ENCODE assay signal across 8 mouse cellular contexts in genomic region chr10:41489294-41489693, GRCm38 (mm10). TPM values are rescaled to one million over a fixed set of nuclear protein-coding genes. Genes with fewer than 3 reads are reported as not detected.
A peak's percentile ranks its signal among the peaks of the same experiment; 100 is the strongest.
DNase-seq lines count a peak whose midpoint lies in the region; ATAC-seq and TF ChIP-seq lines count a peak whose summit lies in the region.

No protein-coding gene starts in this region.

- H3K9me3 ChIP-seq in forebrain, embryonic 11.5 days (ENCODE audit: control insufficient read depth, low read length): no peaks in the 10 kb centered on the region
- H3K9me3 ChIP-seq in midbrain, embryonic 12.5 days: no peaks in the 10 kb centered on the region

- no peak for ATAC-seq in forebrain, embryonic 11.5 days (replicated peaks; ENCODE audit: low FRiP score)
- no peak for ATAC-seq in midbrain, embryonic 12.5 days (ENCODE audit: low FRiP score, low read depth)

- H3K4me1 ChIP-seq in forebrain, embryonic 11.5 days (replicated peaks; ENCODE audit: control insufficient read depth, insufficient read depth, low read length): 0 out of 2 replicates have a peak, but pooled peaks cover 10% of the 10 kb centered on the region
- H3K4me1 ChIP-seq in kidney, adult 2 months (ENCODE audit: control insufficient read depth, insufficient read depth, low read length): peaks cover 13% of the 10 kb centered on the region
- peaks cover 35% of the 10 kb centered on the region for H3K4me1 ChIP-seq in midbrain, embryonic 12.5 days

- H3K9ac ChIP-seq in forebrain, embryonic 11.5 days (ENCODE audit: low read length): peak overlapping the region; percentile 78
- H3K9ac ChIP-seq in midbrain, embryonic 12.5 days (replicated peaks): peak overlapping the region; percentile 68

- DNase-seq in cerebellum, adult 9-11 months: peak; percentile 17
- DNase-seq in cerebellum, adult 11 months: no peak
- no peak for DNase-seq in forebrain, embryonic 11.5 days (ENCODE audit: low spot score)
- peak; percentile 80 for DNase-seq in kidney, adult 2 months
- DNase-seq in ovary, postnatal 10 days (ENCODE audit: low spot score): no peak
- DNase-seq in embryo, embryonic 9.5 days (ENCODE audit: extremely low spot score): no peak
- no peak for DNase-seq in right cerebral cortex, adult 18-20 months

- peak; percentile 38; the same call in 1 of the 2 replicates for TF ChIP-seq CTCF in kidney, adult 2 months (conservative IDR thresholded peaks at IDR 0.05; ENCODE audit: insufficient read depth, insufficient read length, low read depth, low read length)

- H3K36me3 ChIP-seq in forebrain, embryonic 11.5 days (ENCODE audit: control insufficient read depth, insufficient read depth, low read length): no peaks in the 10 kb centered on the region; the same call in 1 of the 2 replicates
- H3K36me3 ChIP-seq in kidney, adult 2 months (ENCODE audit: control insufficient read depth, insufficient read depth, low read length): no peaks in the 10 kb centered on the region
- peaks cover 38% of the 10 kb centered on the region for H3K36me3 ChIP-seq in midbrain, embryonic 12.5 days

- TF ChIP-seq POLR2A in kidney, adult 2 months (IDR thresholded peaks at IDR 0.05; ENCODE audit: low read depth, low read length): no peak

- peak overlapping the region; percentile 86 for H3K4me2 ChIP-seq in forebrain, embryonic 11.5 days (ENCODE audit: low read depth, low read length, severe bottlenecking)
- H3K4me2 ChIP-seq in midbrain, embryonic 12.5 days (replicated peaks): peak overlapping the region; percentile 96

- WGBS in forebrain, embryonic 11.5 days: 40% methylated on average over 8 of the region's 8 CpGs
- 15% methylated on average over 8 of the region's 8 CpGs for WGBS in kidney, adult 2 months
- 44% methylated on average over 8 of the region's 8 CpGs for WGBS in midbrain, embryonic 12.5 days

- no peaks in the 10 kb centered on the region for H3K27me3 ChIP-seq in forebrain, embryonic 11.5 days (ENCODE audit: control insufficient read depth, insufficient read depth, low read length)
- H3K27me3 ChIP-seq in kidney, adult 2 months (replicated peaks; ENCODE audit: control insufficient read depth, insufficient read depth, low read length): no peaks in the 10 kb centered on the region
- peaks cover 3% of the 10 kb centered on the region; the same call in 1 of the 2 replicates for H3K27me3 ChIP-seq in midbrain, embryonic 12.5 days

- H3K4me3 ChIP-seq in forebrain, embryonic 11.5 days (ENCODE audit: low read depth, low read length): peak overlapping the region; percentile 56
- H3K4me3 ChIP-seq in kidney, adult 2 months (ENCODE audit: insufficient read depth, low read depth, low read length): peak overlapping the region; percentile 63
- peak overlapping the region; percentile 60 for H3K4me3 ChIP-seq in midbrain, embryonic 12.5 days

- H3K27ac ChIP-seq in forebrain, embryonic 11.5 days (ENCODE audit: low read depth, low read length): no peak overlapping the region
- peak overlapping the region; percentile 88 for H3K27ac ChIP-seq in kidney, adult 2 months (ENCODE audit: insufficient read depth, low read depth, low read length)
- no peak overlapping the region for H3K27ac ChIP-seq in midbrain, embryonic 12.5 days (replicated peaks)

RNA-seq across cellular contexts. Expression of gene Smpd2, which starts 0.9 kb away (rescaled TPM):
- polyA plus RNA-seq in forebrain, embryonic 11.5 days (2014; fragmentation: Nextera tagmentation; extraction: Ambion mirVana): 50.7 and 56.7 TPM in 2 replicates
- polyA plus RNA-seq in kidney, adult 2 months (2012; rRNA removed): 124 and 129 TPM in 2 replicates
- polyA plus RNA-seq in midbrain, embryonic 12.5 days (2016; fragmentation: Nextera tagmentation; extraction: Ambion mirVana): 48.2 and 53.1 TPM in 2 replicates

RNA-seq across cellular contexts. Expression of gene Ppil6, which starts 0.9 kb away (rescaled TPM):
- polyA plus RNA-seq in forebrain, embryonic 11.5 days (2014; fragmentation: Nextera tagmentation; extraction: Ambion mirVana): 0.65 and 0.98 TPM in 2 replicates
- polyA plus RNA-seq in kidney, adult 2 months (2012; rRNA removed): 2.5 and 3.2 TPM in 2 replicates
- polyA plus RNA-seq in midbrain, embryonic 12.5 days (2016; fragmentation: Nextera tagmentation; extraction: Ambion mirVana): 0.73 and 1.5 TPM in 2 replicates

RNA-seq across cellular contexts. Expression of gene Mical1, which starts 13.2 kb away (rescaled TPM):
- polyA plus RNA-seq in forebrain, embryonic 11.5 days (2014; fragmentation: Nextera tagmentation; extraction: Ambion mirVana): 41.5 and 50.9 TPM in 2 replicates
- polyA plus RNA-seq in kidney, adult 2 months (2012; rRNA removed): 9.1 and 10.2 TPM in 2 replicates
- polyA plus RNA-seq in midbrain, embryonic 12.5 days (2016; fragmentation: Nextera tagmentation; extraction: Ambion mirVana): 43.4 and 45.0 TPM in 2 replicates

RNA-seq across cellular contexts. Expression of gene Cd164, which starts 29.9 kb away (rescaled TPM):
- 125 and 138 TPM in 2 replicates for polyA plus RNA-seq in forebrain, embryonic 11.5 days (2014; fragmentation: Nextera tagmentation; extraction: Ambion mirVana)
- polyA plus RNA-seq in kidney, adult 2 months (2012; rRNA removed): 241 and 291 TPM in 2 replicates
- 87.1 and 89.3 TPM in 2 replicates for polyA plus RNA-seq in midbrain, embryonic 12.5 days (2016; fragmentation: Nextera tagmentation; extraction: Ambion mirVana)

RNA-seq across cellular contexts. Expression of gene Zbtb24, which starts 39.1 kb away (rescaled TPM):
- 18.6 and 21.0 TPM in 2 replicates for polyA plus RNA-seq in forebrain, embryonic 11.5 days (2014; fragmentation: Nextera tagmentation; extraction: Ambion mirVana)
- 14.9 and 17.9 TPM in 2 replicates for polyA plus RNA-seq in kidney, adult 2 months (2012; rRNA removed)
- 20.2 and 23.5 TPM in 2 replicates for polyA plus RNA-seq in midbrain, embryonic 12.5 days (2016; fragmentation: Nextera tagmentation; extraction: Ambion mirVana)

Comparison
In these comparisons a context has a peak if more than half of its experiments do, and no peak if none do; other contexts are left out.
1. DNase-seq: peak in cerebellum, adult 9-11 months (single experiment) and kidney, adult 2 months (single experiment); none in cerebellum, adult 11 months (single experiment), forebrain, embryonic 11.5 days (single experiment), ovary, postnatal 10 days (single experiment), embryo, embryonic 9.5 days (single experiment) and right cerebral cortex, adult 18-20 months (single experiment).
2. Peak in every context shown above with its lines, with median percentiles within 50 percentile points of each other: H3K4me3 ChIP-seq.